Mouse (Mus musculus) olfactory bulb, adult 2 months (tissue): ENCODE measurements around the gene Ppm1h. TPM values are rescaled to one million over a fixed set of nuclear protein-coding genes. Genes with fewer than 3 reads are reported as not detected.
A peak's percentile ranks its signal among the peaks of the same experiment; 100 is the strongest.

Experiments used
- H3K27ac ChIP-seq: fragments of 200-500 bp; 2 replicates; pipeline ENCODE4 v1.5.1; 2012; ENCODE audit warnings: low read depth, low read length; ENCODE audit not compliant: insufficient read depth
- H3K4me1 ChIP-seq: fragments of 200-500 bp; 2 replicates; pipeline ENCODE4 v1.6.1; 2012; ENCODE audit warnings: low read length; ENCODE audit not compliant: control insufficient read depth, insufficient read depth
- H3K4me3 ChIP-seq: fragments of 200-500 bp; 2 replicates; pipeline ENCODE4 v1.5.1; 2012; ENCODE audit warnings: mild to moderate bottlenecking, low read depth, low read length, moderate library complexity; ENCODE audit not compliant: insufficient read depth
- CTCF ChIP-seq: fragments of 200-500 bp; IDR thresholded peaks from 2 replicates; pipeline ENCODE4 v1.5.1; 2012; ENCODE audit warnings: low read depth, mild to moderate bottlenecking, low read length, moderate library complexity; ENCODE audit not compliant: insufficient read depth
- POLR2A ChIP-seq: fragments of 200-500 bp; IDR thresholded peaks from 2 replicates; pipeline ENCODE4 v1.6.1; 2012; ENCODE audit warnings: mild to moderate bottlenecking, low read depth, low read length, moderate library complexity; ENCODE audit not compliant: insufficient read depth
- WGBS: fragments of 180-500 bp; shearing (Covaris S2); methylation state at CpG from one replicate; pipeline ENCODE4 v1.1.7; 2018; 5-methylcytosine and 5-hydroxymethylcytosine counted together
- polyA plus RNA-seq: library from polyadenylated mRNA; stranded (reverse); fragments of >200 nt; gene quantifications from 2 replicates; pipeline ENCODE4 v1.2.4, GENCODE M21; 2012; ENCODE audit warnings: low replicate concordance; ENCODE audit not compliant: missing spikeins, insufficient read depth, insufficient read length

The Ppm1h gene
- polyA plus RNA-seq, 1 experiment: not detected

- Histone ChIP-seq H3K27ac (0 out of 2 replicates have a peak overlapping the region, but pooled peaks have one; percentile 83), H3K4me3 (no peak overlapping the region), H3K4me1 (peaks cover 16% of the 10 kb centered on the region)
- WGBS: 31% methylated on average over 12 of the region's 12 CpGs
- TF ChIP-seq POLR2A (no peak), CTCF (no peak)
Observed at GRCm38 (mm10) chr10:122912086-122912690, 233.6 kb downstream of the Ppm1h start.

GRCm38 (mm10) chr10:122912701-122913368 lies 234.3 kb downstream of the Ppm1h start:
- H3K4me3 ChIP-seq: no peak overlapping the region
- TF ChIP-seq POLR2A (no peak), CTCF (no peak)
- WGBS: 17% methylated on average over 19 of the region's 19 CpGs

GRCm38 (mm10) chr10:122913393-122913792 lies 234.8 kb downstream of the Ppm1h start:
- Histone ChIP-seq H3K27ac (peak overlapping the region; percentile 83), H3K4me3 (no peak overlapping the region)
- 19% methylated on average over 11 of the region's 11 CpGs for WGBS

More at GRCm38 (mm10) chr10:122912701-122913368, 234.3 kb downstream of the Ppm1h start:
- H3K27ac ChIP-seq: peak overlapping the region; percentile 83
- H3K4me1 ChIP-seq: peaks cover 16% of the 10 kb centered on the region

GRCm38 (mm10) chr10:122915905-122916304 lies 237.3 kb downstream of the Ppm1h start:
- H3K27ac ChIP-seq: no peak overlapping the region
- no peak overlapping the region for H3K4me3 ChIP-seq
- TF ChIP-seq CTCF: no peak
- no peak for TF ChIP-seq POLR2A
- 95% methylated on average over 8 of the region's 8 CpGs for WGBS
- H3K4me1 ChIP-seq: peaks cover 17% of the 10 kb centered on the region

More at GRCm38 (mm10) chr10:122913393-122913792, 234.8 kb downstream of the Ppm1h start:
- H3K4me1 ChIP-seq: peaks cover 16% of the 10 kb centered on the region
- no peak for TF ChIP-seq CTCF
- TF ChIP-seq POLR2A: no peak

GRCm38 (mm10) chr10:122917648-122918324 lies 239.2 kb downstream of the Ppm1h start:
- Histone ChIP-seq H3K4me3 (no peak overlapping the region), H3K27ac (no peak overlapping the region), H3K4me1 (peaks cover 12% of the 10 kb centered on the region)
- 90% methylated on average over 14 of the region's 14 CpGs for WGBS
- TF ChIP-seq POLR2A: no peak
- TF ChIP-seq CTCF: no peak

- 81% methylated on average over 9 of the region's 9 CpGs for WGBS
- TF ChIP-seq CTCF (no peak), POLR2A (no peak)
- peaks cover 6% of the 10 kb centered on the region for H3K4me1 ChIP-seq
- no peak overlapping the region for H3K27ac ChIP-seq
- no peak overlapping the region for H3K4me3 ChIP-seq
Observed at GRCm38 (mm10) chr10:122918325-122918694, 239.7 kb downstream of the Ppm1h start.

GRCm38 (mm10) chr10:122918754-122919153 lies 240.2 kb downstream of the Ppm1h start:
- Histone ChIP-seq H3K4me3 (no peak overlapping the region), H3K4me1 (0 out of 2 replicates have a peak, but pooled peaks cover 4% of the 10 kb centered on the region), H3K27ac (no peak overlapping the region)
- TF ChIP-seq CTCF: no peak
- TF ChIP-seq POLR2A: no peak
- 81% methylated on average over 5 of the region's 5 CpGs for WGBS

- no peak overlapping the region for H3K27ac ChIP-seq
- 76% methylated on average over 2 of the region's 2 CpGs for WGBS
Observed at GRCm38 (mm10) chr10:122919416-122919815, 240.9 kb downstream of the Ppm1h start.

More at GRCm38 (mm10) chr10:122919416-122919815, 240.9 kb downstream of the Ppm1h start:
- Histone ChIP-seq H3K4me1 (0 out of 2 replicates have a peak, but pooled peaks cover 4% of the 10 kb centered on the region), H3K4me3 (no peak overlapping the region)
- no peak for TF ChIP-seq CTCF
- no peak for TF ChIP-seq POLR2A
